14 mouse cellular contexts compared by ENCODE assay signal in the genomic region with DNA sequence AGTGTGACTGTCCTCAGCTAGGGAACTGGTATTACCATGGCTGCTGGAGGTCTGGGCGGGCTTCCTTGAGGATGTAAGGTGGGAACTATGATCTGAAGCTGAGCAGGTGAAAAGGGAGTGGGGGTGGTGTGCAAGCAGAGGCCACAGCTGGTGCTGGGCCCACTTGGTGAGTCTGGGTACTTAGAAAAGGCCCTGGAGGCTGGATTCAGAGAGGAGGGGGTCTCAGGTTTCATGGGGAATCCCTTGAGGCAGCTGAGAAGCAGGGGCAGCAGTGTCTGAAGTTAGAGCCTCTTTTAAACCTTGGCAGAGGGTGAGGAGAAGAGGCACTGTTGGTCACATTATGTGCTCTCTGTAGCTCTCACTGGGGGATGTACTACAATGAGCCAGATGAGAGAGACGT.
"Had no signal": no experiment of that assay in that cellular context is flagged by ENCODE, and none has a peak within 500 bp of the region (broad histone marks: within the 10 kb centered on the region; RNA-seq: fewer than 3 reads in every experiment).

No protein-coding gene starts in this region.

- H3K4me1 ChIP-seq: stomach, embryonic 15.5 days had no signal

- H3K9me3 ChIP-seq: midbrain, embryonic 15.5 days; neural tube, embryonic 13.5 days; stomach, embryonic 15.5 days had no signal

- ATAC-seq: midbrain, embryonic 15.5 days had no signal

- H3K36me3 ChIP-seq: midbrain, embryonic 15.5 days; neural tube, embryonic 13.5 days; stomach, embryonic 15.5 days had no signal

- H3K4me2 ChIP-seq: liver, embryonic 11.5 days; lung, embryonic 14.5 days; midbrain, embryonic 11.5 days; midbrain, embryonic 15.5 days; neural tube, embryonic 13.5 days; stomach, embryonic 15.5 days had no signal

- H3K9ac ChIP-seq: lung, embryonic 14.5 days; midbrain, embryonic 15.5 days; neural tube, embryonic 13.5 days; stomach, embryonic 15.5 days had no signal

- H3K27ac ChIP-seq: layer of hippocampus, adult 2 months; midbrain, embryonic 15.5 days; neural tube, embryonic 13.5 days; stomach, embryonic 15.5 days had no signal

- H3K4me3 ChIP-seq: layer of hippocampus, adult 2 months; midbrain, embryonic 15.5 days; neural tube, embryonic 13.5 days; stomach, embryonic 15.5 days had no signal

- H3K27me3 ChIP-seq: midbrain, embryonic 15.5 days; neural tube, embryonic 13.5 days; stomach, embryonic 15.5 days had no signal

- DNase-seq: kidney, postnatal 10 days; kidney, postnatal 4 days; lung, embryonic 14.5 days; lung, postnatal 10 days; lung, postnatal 4 days; right cerebral cortex, postnatal 14 days; thymus, adult 2 months; thymus, postnatal 25 days had no signal
